Mouse (Mus musculus) natural killer cell, adult 2 months (primary cell): ENCODE measurements around the gene Pard6b.

Experiments used
- DNase-seq, 2 experiments: peaks; one replicate each; pipeline ENCODE4 v3.0.0; 2022; ENCODE audit warnings: low spot score in 2 of 2

Gene Pard6b

GRCm38 (mm10) chr2:168128211-168128859 lies 47.5 kb downstream of the Pard6b start:
- peak; percentile 45 to 70 for DNase-seq

DNA sequence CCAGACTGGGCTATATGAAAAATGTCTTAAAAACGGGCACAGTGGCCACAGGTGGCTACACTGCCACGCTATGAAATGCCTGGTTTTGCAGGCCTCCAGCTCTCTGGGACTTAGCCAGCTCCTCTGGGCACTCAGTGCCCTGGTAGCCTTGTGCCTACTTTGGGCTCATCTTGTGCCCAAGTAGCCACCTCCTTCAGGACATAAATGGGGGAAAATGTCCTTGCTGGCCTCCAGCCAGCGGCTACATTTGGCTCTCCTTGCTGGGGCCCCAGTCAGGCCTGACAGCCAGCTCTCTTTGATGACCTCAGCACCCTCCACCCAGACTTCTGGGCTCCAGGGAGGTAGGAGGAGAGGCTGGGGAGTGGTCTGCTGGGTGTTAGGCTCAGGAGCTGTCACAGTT lies 49.2 kb downstream of the Pard6b start:
- no peak for DNase-seq

GRCm38 (mm10) chr2:168137161-168137560 lies 56.4 kb downstream of the Pard6b start:
- no peak for DNase-seq

DNA sequence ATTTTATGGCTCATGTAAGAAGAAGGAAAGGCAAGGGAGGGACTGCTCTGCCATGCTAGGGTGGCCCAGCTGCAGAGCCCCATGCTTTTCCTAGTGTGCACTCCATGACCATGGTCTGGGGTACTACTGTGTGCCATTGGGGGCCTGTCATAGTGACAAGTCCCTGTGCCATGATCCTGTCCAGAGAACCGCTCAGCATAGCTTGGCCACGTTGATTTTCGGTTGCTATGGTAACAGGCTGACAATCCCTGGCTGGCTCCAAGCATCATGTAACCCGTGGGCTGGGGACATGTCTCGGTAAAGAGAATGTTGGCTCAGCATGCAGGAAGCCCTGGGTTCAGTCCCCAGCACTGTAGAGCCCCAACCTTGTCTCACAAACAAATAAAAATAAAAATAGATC lies 63.0 kb downstream of the Pard6b start:
- DNase-seq = no peak

DNA sequence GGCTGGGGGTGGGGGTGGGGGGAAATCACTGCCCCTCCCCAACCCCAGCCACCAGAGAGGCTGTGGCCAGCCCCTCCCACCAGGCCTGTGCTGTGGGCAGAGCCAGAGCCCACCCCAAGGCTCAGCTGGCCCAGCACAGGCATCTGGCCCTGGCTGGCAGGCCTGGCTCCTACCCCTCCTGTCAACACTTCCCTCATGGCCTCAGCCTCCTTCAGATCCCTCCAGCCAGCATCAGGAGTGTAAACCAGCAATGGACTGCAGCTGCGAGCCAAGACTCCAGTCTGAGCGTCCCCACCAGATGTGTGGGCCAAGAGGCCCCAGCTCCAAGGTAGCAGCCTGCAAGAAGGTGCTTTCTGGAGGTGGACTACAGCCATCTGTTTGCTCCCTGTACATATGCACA lies 64.6 kb downstream of the Pard6b start:
- DNase-seq = no peak

DNA sequence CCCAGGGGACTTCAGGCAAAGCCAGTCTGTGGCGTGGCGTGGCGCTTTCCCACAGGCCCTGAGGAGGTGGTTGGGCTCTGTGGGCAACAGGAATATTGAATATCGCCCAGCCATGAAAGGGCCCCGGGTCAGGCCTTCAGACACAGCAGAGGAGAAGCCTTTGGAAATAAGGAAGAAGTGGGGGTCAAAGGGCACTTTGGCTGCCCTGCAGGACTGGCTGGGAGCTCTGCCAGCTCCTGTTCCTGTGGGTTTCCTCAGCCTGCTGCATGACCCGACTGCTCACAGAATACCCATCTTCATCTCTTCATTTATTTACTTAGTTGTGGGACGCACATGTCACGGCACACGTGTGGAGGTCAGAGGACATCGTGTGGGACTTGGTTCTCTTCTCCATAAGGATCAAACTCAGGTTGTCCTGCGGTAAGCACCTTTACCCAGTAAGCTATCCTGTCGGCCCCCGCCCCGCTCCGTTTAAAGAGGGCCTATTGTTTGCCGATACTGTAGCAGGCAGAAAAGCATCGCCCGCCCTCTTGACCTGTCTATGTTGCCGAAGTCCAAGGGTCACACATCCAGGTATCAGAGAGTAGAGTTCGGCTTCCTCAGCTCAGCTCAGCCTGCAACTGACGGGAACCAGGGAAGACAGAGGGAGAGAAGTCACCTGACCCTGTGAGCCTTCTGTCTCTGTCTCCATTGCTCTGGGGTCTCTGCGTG lies 67.1 kb downstream of the Pard6b start:
- DNase-seq = no peak

DNA sequence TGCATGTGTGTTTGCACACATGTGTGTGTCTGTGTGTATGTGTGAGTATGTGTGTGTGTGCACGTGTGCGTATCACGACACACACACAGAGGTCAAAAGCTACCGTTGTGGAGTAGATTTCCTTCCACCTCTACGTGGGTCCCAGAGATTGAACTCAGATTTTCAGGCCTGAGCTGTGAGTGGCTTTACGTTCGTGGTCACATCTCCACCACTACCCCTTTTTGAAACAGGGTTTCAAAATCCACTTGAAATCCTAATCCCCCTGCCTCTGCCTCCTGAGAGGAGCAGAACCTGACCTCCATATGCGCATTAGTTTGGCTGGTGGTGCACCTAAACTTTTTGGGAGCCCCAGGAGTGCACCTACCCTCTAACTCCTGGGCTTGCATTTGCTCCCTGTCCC lies 68.4 kb downstream of the Pard6b start:
- DNase-seq = no peak
